Mouse (Mus musculus) ES-Bruce4 (cell line): ENCODE data around the gene Tnpo2. TPM values are rescaled to one million over a fixed set of nuclear protein-coding genes. Genes with fewer than 3 reads are reported as not detected.
A peak's percentile ranks its signal among the peaks of the same experiment; 100 is the strongest.

ENCODE experiments used
- H3K27ac ChIP-seq: 2 replicates; pipeline ENCODE4 v1.5.1; 2012; ENCODE audit warnings: low read length, inconsistent platforms; ENCODE audit not compliant: insufficient read depth
- H3K27me3 ChIP-seq: 2 replicates; pipeline ENCODE4 v1.6.1; 2012; ENCODE audit warnings: mild to moderate bottlenecking, low read length, inconsistent platforms; ENCODE audit not compliant: control insufficient read depth, poor library complexity, insufficient read depth, severe bottlenecking
- H3K36me3 ChIP-seq: 2 replicates; pipeline ENCODE4 v1.6.1; 2012; ENCODE audit warnings: inconsistent platforms, mild to moderate bottlenecking, low read length, moderate library complexity; ENCODE audit not compliant: control insufficient read depth, poor library complexity, insufficient read depth, severe bottlenecking
- H3K4me1 ChIP-seq: one replicate; pipeline ENCODE4 v1.8.1; 2011; ENCODE audit warnings: low read length; ENCODE audit not compliant: control insufficient read depth, insufficient read depth
- H3K4me3 ChIP-seq: 2 replicates; pipeline ENCODE4 v1.5.1; 2011; ENCODE audit warnings: low read depth, mild to moderate bottlenecking, low read length
- H3K9ac ChIP-seq: 2 replicates; pipeline ENCODE4 v1.6.1; 2012; ENCODE audit warnings: low read depth, mild to moderate bottlenecking, inconsistent platforms; ENCODE audit not compliant: poor library complexity, severe bottlenecking
- H3K9me3 ChIP-seq: replicated peaks from 2 replicates; pipeline ENCODE4 v1.6.1; 2012; ENCODE audit warnings: mild to moderate bottlenecking, low read length, inconsistent platforms; ENCODE audit not compliant: control insufficient read depth, poor library complexity, insufficient read depth, severe bottlenecking
- CTCF ChIP-seq: IDR thresholded peaks from one replicate; pipeline ENCODE4 v1.8.1; 2011; ENCODE audit warnings: low read depth, low read length
- EP300 ChIP-seq: IDR thresholded peaks from 2 replicates; pipeline ENCODE4 v1.6.1; 2011; ENCODE audit warnings: low read depth, low read length; ENCODE audit not compliant: insufficient read depth
- POLR2A ChIP-seq: IDR thresholded peaks from one replicate; pipeline ENCODE4 v1.8.1; 2011; ENCODE audit warnings: low read length; ENCODE audit not compliant: insufficient read depth
- polyA plus RNA-seq: library from polyadenylated mRNA; stranded (reverse); fragments of >200 nt; gene quantifications from 2 replicates; pipeline ENCODE4 v1.2.4, GENCODE M21; 2011; ENCODE audit warnings: low read depth; ENCODE audit not compliant: missing spikeins, insufficient read depth, insufficient read length

The Tnpo2 gene
- polyA plus RNA-seq, 1 experiment: 195 TPM

DNA sequence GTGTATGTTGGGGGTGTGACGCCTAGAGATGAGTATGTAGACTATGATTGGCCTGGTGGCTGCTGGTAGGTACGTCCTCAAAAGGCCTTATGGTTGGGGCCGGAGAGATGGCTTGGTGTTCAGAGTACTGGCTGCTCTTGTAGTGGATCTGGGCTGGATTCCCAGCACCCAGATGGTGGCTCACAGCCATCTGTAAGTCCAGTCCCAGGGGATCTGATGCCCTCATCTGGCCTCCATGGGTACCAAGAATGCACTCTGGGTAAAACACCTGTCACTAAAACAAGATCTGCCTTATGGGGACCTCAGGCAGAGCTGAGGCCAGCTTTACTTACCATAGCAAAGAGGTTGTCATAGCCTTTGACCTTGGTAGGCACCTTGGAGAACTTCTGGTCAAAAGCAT lies 12.9 kb upstream of the Tnpo2 start:
- peak overlapping the region; percentile 95; the same call in 1 of the 2 replicates for H3K9ac ChIP-seq
- peaks cover 52% of the 10 kb centered on the region for H3K36me3 ChIP-seq
- no peak overlapping the region for H3K27ac ChIP-seq
- H3K4me1 ChIP-seq: no peaks in the 10 kb centered on the region
- no peaks in the 10 kb centered on the region for H3K9me3 ChIP-seq
- no peaks in the 10 kb centered on the region for H3K27me3 ChIP-seq
- H3K4me3 ChIP-seq: peak overlapping the region; percentile 99
- no peak for TF ChIP-seq EP300

DNA sequence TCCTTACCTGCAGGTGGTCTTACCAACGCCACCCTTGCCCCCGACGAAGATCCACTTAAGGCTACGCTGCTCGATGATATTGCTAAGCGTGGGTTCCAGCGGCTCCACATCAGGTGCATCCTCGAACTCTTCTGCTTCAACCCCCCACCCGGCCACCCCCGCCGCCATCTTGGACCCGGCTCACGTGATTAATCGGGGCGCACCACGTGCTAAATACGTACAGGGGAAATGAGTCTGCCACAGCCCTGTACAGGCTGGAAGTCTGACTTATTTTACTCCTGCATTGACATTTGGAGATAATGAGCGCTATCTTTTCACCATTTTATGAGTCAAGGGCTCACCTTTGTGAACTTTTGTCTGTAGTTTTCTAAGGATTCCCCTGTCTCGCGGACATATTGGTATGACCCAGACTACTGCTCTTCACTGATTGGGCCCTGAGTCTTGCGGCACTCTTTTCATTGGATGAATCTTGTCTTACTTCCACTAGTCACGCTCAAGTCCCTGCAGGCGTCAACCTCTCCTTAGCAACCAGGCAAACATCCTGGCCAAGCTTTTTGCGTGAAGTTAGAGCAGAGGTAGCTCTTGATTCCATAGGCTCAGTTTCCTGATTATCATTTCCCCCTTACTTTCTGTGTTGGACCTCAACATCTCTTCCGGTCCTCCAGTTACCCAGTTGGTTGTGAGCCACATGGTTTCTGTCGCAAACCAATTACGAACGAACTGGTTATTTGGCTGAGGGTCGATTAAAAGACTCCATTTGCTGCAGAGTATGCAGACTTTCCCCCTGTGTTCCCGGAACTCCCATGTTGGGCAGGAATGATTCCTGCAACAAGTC lies 11.4 kb upstream of the Tnpo2 start, which contains the start of gene Asna1:
Gene Asna1 (minus strand): TSS at position 184 of the 835 bp plus-strand sequence.
- peaks cover 52% of the 10 kb centered on the region for H3K36me3 ChIP-seq
- TF ChIP-seq EP300 (no peak), CTCF (no peak), POLR2A (no peak)

GRCm38 (mm10) chr8:85026670-85027515 lies 9.8 kb upstream of the Tnpo2 start, which contains the start of gene Trir:
Gene Trir, plus strand, starts transcription at chr8:85026823.
- Histone ChIP-seq H3K4me3 (peak within 1 kb of the TSS; percentile 95), H3K36me3 (peaks cover 55% of the 10 kb centered on the region), H3K9ac (peak within 1 kb of the TSS; percentile 99), H3K27ac (0 out of 2 replicates have a peak within 1 kb of the TSS, but pooled peaks have one; percentile 29), H3K27me3 (no peaks in the 10 kb centered on the region), H3K4me1 (no peaks in the 10 kb centered on the region), H3K9me3 (no peaks in the 10 kb centered on the region)
- TF ChIP-seq EP300 (0 out of 2 replicates have a peak, but pooled peaks have one; percentile 32), CTCF (no peak), POLR2A (peak; percentile 87)

More for the DNA sequence above, 11.4 kb upstream of the Tnpo2 start, which contains the start of gene Asna1:
- no peaks in the 10 kb centered on the region for H3K27me3 ChIP-seq
- no peaks in the 10 kb centered on the region for H3K9me3 ChIP-seq
- H3K4me3 ChIP-seq: peak within 1 kb of the TSS; percentile 99
- peak within 1 kb of the TSS; percentile 99 for H3K9ac ChIP-seq
- H3K27ac ChIP-seq: peak within 1 kb of the TSS; percentile 73
- no peaks in the 10 kb centered on the region for H3K4me1 ChIP-seq

DNA sequence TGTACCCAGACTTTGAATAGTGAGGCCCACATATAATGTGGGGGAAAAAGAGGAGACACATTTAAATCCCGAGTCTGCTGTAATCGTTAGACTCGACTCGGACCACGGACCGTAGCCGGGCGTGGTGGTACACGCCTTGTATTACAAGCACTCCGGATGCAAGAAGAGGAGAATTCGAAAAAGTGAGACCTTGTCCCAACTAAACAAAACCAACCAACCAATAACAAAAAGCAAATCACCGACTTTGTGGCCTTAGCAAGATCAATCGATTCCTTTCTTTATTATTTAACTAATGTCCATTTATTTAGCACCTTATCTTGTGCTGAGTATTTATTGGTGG lies 9.2 kb upstream of the Tnpo2 start:
- H3K4me3 ChIP-seq: peak overlapping the region; percentile 95
- TF ChIP-seq EP300 (no peak), POLR2A (no peak), CTCF (no peak)
- H3K9ac ChIP-seq: peak overlapping the region; percentile 99
- no peaks in the 10 kb centered on the region for H3K9me3 ChIP-seq
- H3K36me3 ChIP-seq: peaks cover 55% of the 10 kb centered on the region
- no peaks in the 10 kb centered on the region for H3K4me1 ChIP-seq
- H3K27ac ChIP-seq: 0 out of 2 replicates have a peak overlapping the region, but pooled peaks have one; percentile 29
- H3K27me3 ChIP-seq: no peaks in the 10 kb centered on the region

GRCm38 (mm10) chr8:85027922-85028321 lies 8.8 kb upstream of the Tnpo2 start:
- H3K9ac ChIP-seq: peak overlapping the region; percentile 99
- no peaks in the 10 kb centered on the region for H3K4me1 ChIP-seq
- no peak overlapping the region for H3K27ac ChIP-seq
- H3K4me3 ChIP-seq: no peak overlapping the region; the same call in 1 of the 2 replicates
- TF ChIP-seq CTCF: no peak
- TF ChIP-seq POLR2A: no peak
- no peak for TF ChIP-seq EP300
- H3K36me3 ChIP-seq: peaks cover 54% of the 10 kb centered on the region
- no peaks in the 10 kb centered on the region for H3K27me3 ChIP-seq
- no peaks in the 10 kb centered on the region for H3K9me3 ChIP-seq

DNA sequence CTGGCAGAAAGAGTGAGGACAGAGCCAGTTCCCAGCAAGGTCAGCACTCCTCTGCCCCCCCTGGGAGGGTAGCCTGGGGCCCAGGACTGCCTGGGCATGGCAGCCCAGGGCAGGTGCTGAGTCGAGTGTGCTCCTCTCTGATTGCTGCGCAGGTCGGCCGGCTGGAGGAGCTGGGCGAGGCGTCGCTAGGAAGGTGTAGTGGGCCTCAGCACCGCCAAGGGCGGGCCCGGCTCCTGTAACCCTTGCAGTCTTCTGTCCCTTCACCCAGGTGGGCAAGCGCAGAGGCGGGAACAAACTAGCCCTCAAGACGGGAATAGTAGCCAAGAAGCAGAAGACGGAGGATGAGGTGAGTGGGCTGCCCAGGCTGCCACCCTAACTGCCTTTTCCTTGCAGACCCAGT lies 7.4 kb upstream of the Tnpo2 start:
- H3K4me3 ChIP-seq: no peak overlapping the region
- TF ChIP-seq POLR2A: no peak
- TF ChIP-seq EP300: no peak
- no peak for TF ChIP-seq CTCF
- no peaks in the 10 kb centered on the region for H3K4me1 ChIP-seq
- no peaks in the 10 kb centered on the region for H3K9me3 ChIP-seq
- H3K36me3 ChIP-seq: peaks cover 42% of the 10 kb centered on the region
- H3K27ac ChIP-seq: no peak overlapping the region
- H3K27me3 ChIP-seq: no peaks in the 10 kb centered on the region
- H3K9ac ChIP-seq: peak overlapping the region; percentile 99
